8 mouse cellular contexts compared by ENCODE assay signal in genomic region chr11:77762783-77763672, GRCm38 (mm10). TPM values are rescaled to one million over a fixed set of nuclear protein-coding genes. Genes with fewer than 3 reads are reported as not detected.
DNase-seq lines count a peak whose midpoint lies in the region; ATAC-seq lines count a peak whose summit lies in the region.

Myo18a (plus strand) TSS chr11:77763246.

- peak; percentile 90 to 96 for DNase-seq in adrenal gland, adult (ENCODE audit: inconsistent age in 2 of 2, low spot score in 1 of 2)
- DNase-seq in embryo, embryonic 11 days, result peak; percentile 93
- peak; percentile 81 for DNase-seq in gastrocnemius, postnatal 25 days
- peak; percentile 69 to 86 for DNase-seq in left cerebral cortex, postnatal 14 days (ENCODE audit: low spot score in 2 of 2)
- peak; percentile 75 to 83 for DNase-seq in right cerebral cortex, adult 2 months (ENCODE audit: low spot score in 2 of 2)
- DNase-seq in urinary bladder, postnatal 10 days (ENCODE audit: low spot score), result peak; percentile 38

- peak; percentile 79 for ATAC-seq in inflammation-experienced regulatory T-cells, adult 6 months
- ATAC-seq in megakaryocyte progenitor cell, adult 5-6 weeks (replicated peaks; ENCODE audit: poor library complexity), result peak; percentile 60

- intact Hi-C loops in left cerebral cortex, postnatal 14 days (cut with DNase I), result loop anchor here (1.0 kb wide), 1 partner anchor 30 kb away; no protein-coding TSS in a partner anchor

RNA-seq across cellular contexts. Expression of gene Myo18a, which starts in this region (rescaled TPM):
- total RNA-seq in gastrocnemius, postnatal 25 days (2021), result 100 to 1,000 TPM; 329 to 377 TPM
- 10 to 100 TPM; 23.8 to 27.3 (median 25.1) TPM for polyA plus RNA-seq in inflammation-experienced regulatory T-cells, adult 6 months (2017; shearing (Covaris generic))
- total RNA-seq in left cerebral cortex, postnatal 14 days (2021), result 100 to 1,000 TPM; 151 to 169 TPM
- total RNA-seq in megakaryocyte progenitor cell, adult 5-6 weeks (2015), result 23.1 and 25.1 TPM in 2 replicates
- total RNA-seq in megakaryocyte progenitor cell, adult 5-6 weeks (2017), result 71.4 and 99.8 TPM in 2 replicates

Comparison
In these comparisons a context has a peak if more than half of its experiments do, and no peak if none do; other contexts are left out.
1. Peak in every context shown above with its lines: DNase-seq and ATAC-seq.
2. DNase-seq: peak in every context shown above with its lines; median percentile 93 in adrenal gland, adult; 93 in embryo, embryonic 11 days; 81 in gastrocnemius, postnatal 25 days; 79 in right cerebral cortex, adult 2 months; 78 in left cerebral cortex, postnatal 14 days; 38 in urinary bladder, postnatal 10 days.